Mouse (Mus musculus) limb, embryonic 11.5 days (tissue): Measurements from ENCODE around the gene Zbtb43. TPM values are rescaled to one million over a fixed set of nuclear protein-coding genes. Genes with fewer than 3 reads are reported as not detected.

Experiments
- ATAC-seq: fragments of 200-750 bp; cut with Nextera tagmentation; 2 replicates; pipeline ENCODE4 v1.8.0; 2017; ENCODE audit warnings: low read depth; ENCODE audit not compliant: insufficient number of reproducible peaks, low FRiP score, low TSS enrichment
- DNase-seq: peaks from one replicate; pipeline ENCODE4 v3.0.0-alpha.2; 2015; ENCODE audit warnings: low spot score
- H3K27ac ChIP-seq: fragments of 300-500 bp; sonication (generic); replicated peaks from 2 replicates; pipeline ENCODE4 v1.5.1; 2014; ENCODE audit warnings: low read depth, mild to moderate bottlenecking, low read length
- H3K27me3 ChIP-seq: fragments of 300-500 bp; sonication (generic); 2 replicates; pipeline ENCODE4 v1.6.1; 2014; ENCODE audit warnings: mild to moderate bottlenecking, low read length, mixed read lengths; ENCODE audit not compliant: control insufficient read depth, insufficient read depth
- H3K36me3 ChIP-seq: fragments of 300-500 bp; sonication (generic); 2 replicates; pipeline ENCODE4 v1.6.1; 2014; ENCODE audit warnings: mild to moderate bottlenecking, low read length, moderate library complexity, mixed read lengths; ENCODE audit not compliant: control insufficient read depth, insufficient read depth
- H3K4me1 ChIP-seq: fragments of 300-500 bp; sonication (generic); 2 replicates; pipeline ENCODE4 v1.6.1; 2014; ENCODE audit warnings: low read length, mixed read lengths; ENCODE audit not compliant: control insufficient read depth, insufficient read depth
- H3K4me2 ChIP-seq: fragments of 300-500 bp; sonication (generic); 2 replicates; pipeline ENCODE4 v1.6.1; 2014; ENCODE audit warnings: low read depth, mild to moderate bottlenecking, moderate library complexity; ENCODE audit not compliant: severe bottlenecking
- H3K4me3 ChIP-seq: fragments of 300-500 bp; sonication (generic); 2 replicates; pipeline ENCODE4 v1.5.1; 2014; ENCODE audit warnings: low read depth, low read length
- H3K9ac ChIP-seq: fragments of 300-500 bp; sonication (generic); 2 replicates; pipeline ENCODE4 v1.6.1; 2014; ENCODE audit warnings: mild to moderate bottlenecking, low read length
- H3K9me3 ChIP-seq: fragments of 300-500 bp; sonication (generic); 2 replicates; pipeline ENCODE4 v1.6.1; 2016; ENCODE audit warnings: low read length; ENCODE audit not compliant: control insufficient read depth
- WGBS: fragments of 180-500 bp; shearing (Covaris S2); extraction: QIAGEN DNeasy Blood & Tissue Kit; methylation state at CpG from one replicate; pipeline ENCODE4 v1.1.7; 2014; 5-methylcytosine and 5-hydroxymethylcytosine counted together
- polyA plus RNA-seq: library from polyadenylated mRNA; unstranded; fragments of >200 nt; fragmentation: Nextera tagmentation; extraction: Ambion mirVana; gene quantifications from 2 replicates; pipeline ENCODE4 v1.2.1, GENCODE M21; 2014

Zbtb43 gene
- polyA plus RNA-seq, 1 experiment from 2014 or later: 18.4 TPM

DNA sequence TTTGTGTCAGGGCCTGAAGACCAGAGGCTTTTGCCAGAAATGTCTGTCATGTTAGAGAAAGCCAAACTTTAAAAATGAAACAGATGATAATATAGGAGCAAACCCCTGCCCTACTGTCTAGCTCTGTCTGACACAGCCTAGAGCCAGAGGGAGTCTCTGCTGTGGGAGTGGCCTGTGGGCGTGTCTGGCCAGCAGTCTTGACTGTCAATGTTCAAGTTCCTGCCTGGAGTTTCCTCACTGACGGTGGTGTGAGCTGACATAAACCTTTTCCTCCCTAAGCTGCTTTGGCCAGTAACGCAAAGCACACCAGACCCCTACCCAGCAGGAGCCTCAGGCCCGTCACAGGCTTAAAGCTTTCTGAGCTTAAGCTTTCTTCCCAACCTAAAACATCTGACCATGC, 16.2 kb downstream of the Zbtb43 start:
- Histone ChIP-seq H3K36me3 (peaks cover 15% of the 10 kb centered on the region), H3K4me3 (no peak overlapping the region), H3K27me3 (no peaks in the 10 kb centered on the region), H3K4me1 (no peaks in the 10 kb centered on the region), H3K4me2 (no peak overlapping the region), H3K9ac (no peak overlapping the region), H3K9me3 (no peaks in the 10 kb centered on the region), H3K27ac (no peak overlapping the region)
- DNase-seq (no peak), ATAC-seq (no peak)
- 42% methylated on average over 4 of the region's 4 CpGs for WGBS

GRCm38 (mm10) chr2:33451038-33451978, 17.1 kb downstream of the Zbtb43 start:
- H3K9me3 ChIP-seq: no peaks in the 10 kb centered on the region
- WGBS: 86% methylated on average over 11 of the region's 11 CpGs
- ATAC-seq: no peak
- no peak for DNase-seq
- peaks cover 15% of the 10 kb centered on the region for H3K36me3 ChIP-seq
- no peak overlapping the region for H3K27ac ChIP-seq
- no peak overlapping the region for H3K4me2 ChIP-seq
- H3K4me1 ChIP-seq: no peaks in the 10 kb centered on the region
- H3K27me3 ChIP-seq: no peaks in the 10 kb centered on the region
- no peak overlapping the region for H3K9ac ChIP-seq
- no peak overlapping the region for H3K4me3 ChIP-seq

- ATAC-seq: no peak
- H3K9me3 ChIP-seq: no peaks in the 10 kb centered on the region
- 90% methylated on average over 22 of the region's 22 CpGs for WGBS
- H3K9ac ChIP-seq: no peak overlapping the region
- no peak for DNase-seq
- H3K27ac ChIP-seq: no peak overlapping the region
- no peaks in the 10 kb centered on the region for H3K4me1 ChIP-seq
- H3K36me3 ChIP-seq: peaks cover 14% of the 10 kb centered on the region
- H3K4me3 ChIP-seq: no peak overlapping the region
- no peak overlapping the region for H3K4me2 ChIP-seq
- H3K27me3 ChIP-seq: no peaks in the 10 kb centered on the region
Measured at GRCm38 (mm10) chr2:33449119-33449873, 19.1 kb downstream of the Zbtb43 start.

DNA sequence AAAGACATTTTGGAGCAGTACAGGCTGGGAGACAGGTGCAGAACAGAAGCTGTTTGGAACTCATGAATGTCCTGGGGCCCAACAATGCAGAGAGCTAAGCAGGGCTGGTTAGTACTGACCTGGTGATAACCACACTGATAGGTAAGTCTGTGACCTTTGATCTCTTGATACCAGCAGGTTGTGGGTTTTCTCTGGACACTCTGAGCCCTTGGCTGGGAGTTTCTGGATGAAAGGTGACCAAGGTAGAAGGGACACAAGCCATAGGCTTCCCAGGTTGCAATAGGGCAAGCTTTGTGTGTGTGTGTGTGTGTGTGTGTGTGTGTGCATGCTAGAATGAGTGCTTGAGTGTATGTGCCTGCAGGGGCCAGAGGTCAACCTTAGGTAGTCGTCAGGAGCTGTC, 21.6 kb downstream of the Zbtb43 start:
- no peak overlapping the region for H3K4me3 ChIP-seq
- 72% methylated on average over 1 of the region's 1 CpGs for WGBS
- H3K9ac ChIP-seq: no peak overlapping the region
- H3K4me1 ChIP-seq: no peaks in the 10 kb centered on the region
- peaks cover 4% of the 10 kb centered on the region; the same call in 1 of the 2 replicates for H3K36me3 ChIP-seq
- no peak overlapping the region for H3K27ac ChIP-seq
- H3K27me3 ChIP-seq: no peaks in the 10 kb centered on the region
- no peak overlapping the region for H3K4me2 ChIP-seq
- no peaks in the 10 kb centered on the region for H3K9me3 ChIP-seq
- ATAC-seq: no peak
- DNase-seq: no peak

DNA sequence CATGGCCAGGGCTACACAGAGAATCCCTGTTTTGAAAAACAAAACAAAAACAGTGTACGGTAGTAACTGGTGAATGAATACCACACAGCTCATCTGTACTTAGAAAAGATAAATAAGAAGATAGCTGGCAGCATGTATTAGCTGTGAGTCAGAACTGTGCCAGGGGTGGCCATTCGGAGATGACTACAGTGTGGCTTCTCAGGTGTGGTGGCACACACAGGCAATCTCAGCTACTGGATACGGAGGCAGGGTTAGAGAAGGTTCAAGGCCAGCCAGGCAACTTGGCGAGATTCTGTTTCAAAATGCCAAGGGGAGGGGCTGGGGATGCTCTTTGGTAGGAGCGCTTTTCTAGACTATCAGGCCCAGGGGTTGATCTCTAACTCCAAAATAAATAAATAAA, 22.6 kb downstream of the Zbtb43 start:
- Histone ChIP-seq H3K27ac (no peak overlapping the region), H3K4me1 (no peaks in the 10 kb centered on the region)
- 93% methylated on average over 5 of the region's 5 CpGs for WGBS

GRCm38 (mm10) chr2:33444862-33445261, 23.5 kb downstream of the Zbtb43 start:
- H3K9ac ChIP-seq: no peak overlapping the region
- DNase-seq (no peak), ATAC-seq (no peak)
- peaks cover 4% of the 10 kb centered on the region; the same call in 1 of the 2 replicates for H3K36me3 ChIP-seq
- H3K4me2 ChIP-seq: no peak overlapping the region
- H3K9me3 ChIP-seq: no peaks in the 10 kb centered on the region
- H3K4me1 ChIP-seq: peaks cover 2% of the 10 kb centered on the region; the same call in 1 of the 2 replicates
- H3K4me3 ChIP-seq: no peak overlapping the region
- no peaks in the 10 kb centered on the region for H3K27me3 ChIP-seq
- no peak overlapping the region for H3K27ac ChIP-seq

More for the DNA sequence above, 22.6 kb downstream of the Zbtb43 start:
- H3K9me3 ChIP-seq: no peaks in the 10 kb centered on the region
- H3K4me3 ChIP-seq: no peak overlapping the region
- DNase-seq (no peak), ATAC-seq (no peak)
- H3K36me3 ChIP-seq: peaks cover 4% of the 10 kb centered on the region; the same call in 1 of the 2 replicates
- no peak overlapping the region for H3K4me2 ChIP-seq
- H3K9ac ChIP-seq: no peak overlapping the region
- no peaks in the 10 kb centered on the region for H3K27me3 ChIP-seq

DNA sequence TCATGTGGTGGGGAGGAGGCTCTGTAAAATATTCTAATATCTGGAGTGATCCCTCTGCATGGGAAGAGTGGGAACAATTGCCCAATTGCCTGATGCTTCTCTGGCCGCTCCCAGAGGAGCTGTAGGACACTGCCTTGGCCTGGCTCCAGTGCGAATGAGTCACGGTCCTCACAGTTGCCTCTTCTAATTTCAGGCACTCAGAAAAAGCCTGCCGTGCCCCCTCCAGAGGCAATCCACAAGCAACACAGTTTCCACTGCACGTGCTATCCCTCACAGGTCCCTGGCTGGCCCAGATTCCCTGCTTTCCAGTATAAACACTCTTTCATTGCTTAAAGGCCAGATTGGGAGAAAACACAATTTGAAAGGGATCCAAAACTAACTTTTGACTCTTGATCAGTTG, 24.0 kb downstream of the Zbtb43 start:
- 49% methylated on average over 5 of the region's 5 CpGs for WGBS
- ATAC-seq: no peak

GRCm38 (mm10) chr2:33442701-33443100, 25.7 kb downstream of the Zbtb43 start:
- Histone ChIP-seq H3K9me3 (no peaks in the 10 kb centered on the region), H3K36me3 (no peaks in the 10 kb centered on the region), H3K4me1 (peaks cover 2% of the 10 kb centered on the region; the same call in 1 of the 2 replicates), H3K27ac (no peak overlapping the region), H3K9ac (no peak overlapping the region), H3K4me2 (no peak overlapping the region), H3K27me3 (no peaks in the 10 kb centered on the region), H3K4me3 (no peak overlapping the region)
- ATAC-seq: no peak
- whole genome bisulfite sequencing: 86% methylated on average over 4 of the region's 4 CpGs
- DNase-seq: no peak

More for the DNA sequence above, 24.0 kb downstream of the Zbtb43 start:
- no peak for DNase-seq
- Histone ChIP-seq H3K36me3 (no peaks in the 10 kb centered on the region), H3K27me3 (no peaks in the 10 kb centered on the region), H3K4me1 (peaks cover 2% of the 10 kb centered on the region; the same call in 1 of the 2 replicates), H3K9ac (no peak overlapping the region), H3K4me3 (no peak overlapping the region), H3K4me2 (no peak overlapping the region), H3K9me3 (no peaks in the 10 kb centered on the region), H3K27ac (no peak overlapping the region)
